Mouse (Mus musculus) cerebellum, postnatal 14 days (tissue): ENCODE data around the gene Syt13.
A peak's percentile ranks its signal among the peaks of the same experiment; 100 is the strongest.

Source experiments
- DNase-seq, 2 experiments: peaks; one replicate each; pipeline ENCODE4 v3.0.0; 2021; ENCODE audit warnings: mixed read lengths in 2 of 2

The Syt13 gene

DNA sequence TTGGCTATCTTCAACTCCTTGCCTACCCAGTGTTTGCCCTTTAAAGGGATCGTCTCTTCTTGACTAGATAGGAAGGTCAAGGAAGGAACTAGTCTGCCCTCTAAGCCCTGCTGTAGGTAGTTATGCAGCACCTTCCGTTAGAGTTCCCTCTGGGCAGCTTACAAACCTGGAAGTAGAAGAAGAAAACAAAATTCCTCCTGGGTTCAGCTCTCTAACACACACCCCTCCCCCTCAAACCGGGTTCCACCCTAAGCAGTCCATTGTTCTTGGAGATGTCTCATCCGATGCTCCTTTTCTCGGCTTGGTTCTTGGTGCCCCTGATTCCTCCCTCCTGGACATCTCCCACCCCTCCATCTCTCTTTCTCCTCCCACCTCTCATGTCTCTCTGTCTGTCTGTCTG lies 14.8 kb downstream of the Syt13 start:
- no peak for DNase-seq

DNA sequence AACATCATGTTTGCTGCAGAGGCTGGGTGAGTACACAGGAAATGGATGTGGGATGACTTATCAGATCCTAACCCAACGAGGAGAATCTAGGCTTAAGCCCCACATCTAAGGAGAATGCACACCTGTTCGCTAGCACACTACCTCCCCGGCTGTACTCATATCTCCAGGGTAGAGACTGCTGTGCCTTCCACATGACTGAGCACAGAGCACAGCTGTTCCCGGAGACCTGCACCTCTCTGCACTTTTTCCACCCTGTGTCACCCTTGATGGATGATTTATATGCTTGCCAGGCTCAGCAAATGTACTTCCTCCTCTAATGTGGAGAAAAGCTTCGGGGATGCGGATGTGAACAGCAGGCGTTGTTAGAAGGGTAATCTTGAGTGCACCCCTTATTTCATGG lies 16.2 kb downstream of the Syt13 start:
- no peak for DNase-seq

DNA sequence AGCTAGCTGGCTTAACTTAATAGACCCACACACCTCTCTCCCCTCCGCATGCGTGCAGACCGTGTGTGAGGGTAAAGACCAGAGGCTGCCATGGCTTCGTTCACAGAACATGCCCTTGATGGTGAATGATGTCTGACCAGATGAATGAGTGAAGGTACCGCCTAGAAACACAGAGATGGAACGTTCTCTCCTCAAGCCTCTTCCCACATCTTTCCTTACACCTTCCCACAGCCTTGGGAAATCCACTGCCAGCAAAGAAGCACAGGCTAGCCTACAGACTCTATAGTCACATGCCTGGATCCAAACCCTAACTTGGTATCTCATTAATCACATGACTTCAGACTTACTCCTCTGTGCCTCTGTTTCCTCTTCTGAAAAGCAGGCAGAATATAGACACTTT lies 18.5 kb downstream of the Syt13 start:
- no peak for DNase-seq

DNA sequence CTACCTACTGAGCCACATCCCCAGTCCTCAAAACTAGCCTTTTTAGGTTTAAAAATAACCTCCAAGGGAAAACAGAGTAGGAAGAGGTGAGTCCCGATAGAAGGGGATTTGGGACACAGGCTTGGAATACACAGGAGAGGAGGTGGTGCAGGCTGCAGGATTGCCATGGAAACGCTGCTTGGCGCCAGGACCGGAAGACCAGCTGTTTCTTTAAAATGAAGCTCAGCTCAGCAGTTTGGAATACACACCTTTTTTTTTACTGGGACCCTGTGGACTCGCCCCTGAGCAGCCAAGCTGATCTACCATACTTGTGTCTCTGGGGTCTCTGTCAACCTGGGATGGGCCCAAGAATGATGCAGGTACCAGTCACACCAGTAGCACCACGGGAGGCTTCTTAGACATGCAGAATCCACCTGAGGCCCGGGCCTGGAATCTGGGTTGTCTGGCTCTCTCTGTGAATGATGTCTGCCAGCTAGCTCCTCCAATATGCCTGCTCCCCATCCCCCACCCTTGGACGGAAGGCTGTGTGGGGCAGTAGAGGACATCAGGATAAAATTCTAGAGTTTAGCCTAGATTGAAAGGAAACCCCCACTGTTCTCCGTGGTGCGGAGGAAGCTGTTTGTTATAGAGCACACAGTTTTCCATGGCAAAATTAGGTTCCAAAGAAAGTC lies 19.5 kb downstream of the Syt13 start:
- peak; percentile 68 to 77 for DNase-seq

DNA sequence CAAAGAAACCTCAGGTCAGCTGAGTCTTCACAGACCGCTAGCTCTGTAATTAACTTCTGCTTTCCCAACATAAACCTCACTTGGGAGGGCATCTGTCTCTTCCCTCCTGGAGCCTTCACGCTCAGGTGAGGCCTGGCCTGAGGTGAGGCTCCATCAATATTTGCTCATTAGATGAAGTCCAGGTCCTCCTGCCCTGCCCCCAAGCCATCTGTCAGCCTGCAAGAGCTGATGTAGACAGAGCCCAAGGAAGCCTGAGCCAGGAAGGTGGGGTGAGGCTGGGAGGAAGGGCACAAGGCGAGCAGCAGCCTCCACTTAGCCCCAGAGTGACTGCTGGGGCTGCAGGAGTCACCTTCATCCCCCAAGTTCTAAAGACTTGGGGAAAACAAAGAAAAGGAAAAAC lies 20.6 kb downstream of the Syt13 start:
- peak; percentile 92 to 94 for DNase-seq

DNA sequence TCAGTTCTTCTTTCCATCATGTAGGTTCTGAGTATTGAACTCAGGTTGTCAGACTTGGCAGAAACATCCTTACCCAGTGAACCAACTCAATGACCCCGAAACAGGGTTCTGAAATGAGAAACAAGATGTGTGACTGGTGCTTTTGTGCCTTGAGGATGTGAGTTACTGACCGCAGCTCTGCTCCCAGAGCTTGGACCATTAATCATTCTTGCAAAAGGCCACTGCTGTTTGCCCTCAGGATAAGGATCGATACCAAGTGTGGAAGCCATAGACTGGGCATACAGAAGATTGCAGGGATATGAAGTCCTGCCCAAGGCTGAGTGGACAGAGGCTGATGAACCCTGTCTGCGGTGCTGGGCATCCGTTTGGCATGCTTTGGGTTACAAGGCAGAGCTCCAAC lies 23.2 kb downstream of the Syt13 start:
- DNase-seq = no peak

DNA sequence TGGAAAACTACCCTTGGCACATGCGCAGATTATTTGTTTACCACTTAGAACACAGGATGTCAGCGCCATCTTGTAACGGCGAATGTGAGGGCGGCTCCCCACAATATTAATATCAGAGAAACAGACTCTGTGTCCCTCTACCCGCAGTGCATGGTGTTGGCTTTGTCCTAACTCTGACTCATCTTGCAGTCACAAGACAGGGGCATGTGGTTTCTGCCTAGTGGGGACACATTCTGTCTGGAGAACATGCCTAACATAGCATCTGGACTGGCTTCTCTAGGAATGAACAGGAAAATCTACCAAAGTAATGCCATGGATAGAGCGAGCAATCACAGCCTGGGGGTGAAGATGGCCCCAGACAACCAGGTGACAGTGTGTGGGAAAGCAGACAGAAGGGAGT lies 23.9 kb downstream of the Syt13 start:
- DNase-seq = no peak

DNA sequence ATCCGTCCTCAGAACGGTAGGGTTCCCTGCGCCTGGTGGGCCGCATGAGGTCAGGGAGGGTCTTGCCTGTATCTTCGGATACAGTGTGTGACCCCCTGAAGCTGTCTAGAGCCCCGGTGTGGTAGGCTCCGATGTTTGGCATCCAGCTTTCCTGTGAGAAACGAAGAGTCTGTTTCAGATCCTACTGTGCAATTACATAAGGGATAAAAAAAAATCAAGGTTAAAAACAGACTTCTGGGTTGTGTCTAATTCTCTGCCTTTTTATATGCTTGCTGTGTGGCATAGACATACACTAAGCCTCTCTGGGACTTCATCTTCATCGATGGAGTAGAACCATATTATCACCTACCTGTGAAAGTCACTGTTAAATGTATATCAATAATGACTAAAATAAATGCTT lies 26.1 kb downstream of the Syt13 start:
- no peak for DNase-seq

DNA sequence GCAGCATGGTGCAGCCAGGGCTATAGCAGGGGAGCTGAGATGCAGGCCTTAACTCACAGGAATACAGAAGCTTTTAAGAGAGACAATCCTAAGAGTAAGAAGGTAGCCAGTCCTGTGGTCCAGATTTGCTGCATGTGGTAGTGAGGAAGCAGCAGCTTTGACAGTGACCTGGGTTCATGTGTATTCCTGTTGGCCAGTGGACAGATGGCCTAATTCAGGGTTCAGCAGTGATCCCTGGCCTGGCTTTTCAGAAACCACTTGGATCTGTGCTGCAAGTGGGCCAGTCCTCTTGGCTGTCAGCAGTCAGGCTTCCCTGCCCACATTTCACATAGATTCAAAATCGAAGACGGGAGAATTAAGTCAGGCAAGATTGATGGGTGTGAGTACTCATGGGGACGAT lies 26.6 kb downstream of the Syt13 start:
- peak in 1 of 2 experiments; percentile 55 for DNase-seq

DNA sequence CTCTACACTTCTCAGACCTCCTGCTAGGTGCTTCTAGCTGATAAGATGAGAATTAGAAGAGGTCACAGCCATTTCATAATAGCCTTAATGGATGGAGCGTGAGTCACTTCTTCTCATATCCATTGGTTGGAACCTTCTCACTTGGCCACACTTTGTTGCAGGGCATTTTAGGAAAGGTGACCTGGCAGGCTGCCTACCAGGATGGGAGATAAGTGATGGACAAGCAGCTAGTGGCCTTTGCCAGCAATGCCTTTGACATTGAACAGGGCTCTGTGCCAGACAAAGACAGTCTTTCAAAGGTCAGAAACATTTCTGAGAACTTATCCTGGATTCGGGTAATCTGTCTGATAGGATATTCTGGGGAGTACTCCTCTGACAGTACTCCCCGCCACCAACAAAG lies 28.5 kb downstream of the Syt13 start:
- DNase-seq = no peak

DNA sequence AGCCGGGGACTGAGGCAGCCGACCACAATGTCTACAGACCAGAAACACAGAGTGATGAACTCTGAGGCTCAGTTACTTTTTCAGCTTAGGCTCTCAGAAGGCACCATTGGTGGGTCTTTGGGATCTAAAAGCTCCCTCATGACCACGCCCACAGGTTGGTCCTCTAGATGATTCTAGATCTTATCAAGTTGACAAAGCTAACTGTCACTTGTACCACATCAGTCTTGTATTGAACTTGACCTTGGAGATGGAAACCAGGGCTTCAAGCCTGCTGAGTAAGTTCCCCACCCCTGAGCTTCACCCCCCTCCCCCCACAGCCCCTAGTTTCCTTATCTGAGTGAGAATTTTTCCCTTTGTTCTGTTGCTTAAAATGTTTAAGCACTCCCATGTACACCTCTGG lies 29.5 kb downstream of the Syt13 start:
- no peak for DNase-seq

DNA sequence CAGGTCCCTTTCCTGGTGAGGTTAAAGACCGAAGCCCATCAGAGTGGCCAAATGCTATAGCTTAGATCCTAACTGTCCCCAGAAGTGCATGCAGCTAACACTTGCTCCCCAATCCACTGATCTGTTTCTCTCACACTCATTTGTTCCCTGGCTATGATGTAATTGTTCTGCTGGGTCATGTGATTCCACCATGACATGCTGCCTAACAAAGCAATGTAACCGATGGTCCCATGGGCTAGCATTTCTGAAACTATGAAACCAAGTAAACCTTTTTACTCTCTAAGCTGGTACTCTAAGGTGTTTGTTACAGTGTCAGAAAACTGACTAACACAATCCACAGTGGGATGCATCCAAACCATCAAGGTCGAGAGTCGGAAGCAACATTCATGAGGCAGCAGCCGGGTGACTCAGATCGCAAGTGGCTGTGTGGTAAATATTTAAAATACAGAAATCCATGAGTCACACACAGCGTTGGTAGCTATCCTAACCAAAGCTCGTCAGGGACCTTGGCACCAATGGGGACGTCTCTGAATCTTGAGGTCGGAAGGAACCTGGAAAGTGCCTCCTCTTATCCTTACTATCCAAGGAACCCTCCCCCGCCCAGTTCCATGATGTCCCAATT lies 30.3 kb downstream of the Syt13 start:
- no peak for DNase-seq

DNA sequence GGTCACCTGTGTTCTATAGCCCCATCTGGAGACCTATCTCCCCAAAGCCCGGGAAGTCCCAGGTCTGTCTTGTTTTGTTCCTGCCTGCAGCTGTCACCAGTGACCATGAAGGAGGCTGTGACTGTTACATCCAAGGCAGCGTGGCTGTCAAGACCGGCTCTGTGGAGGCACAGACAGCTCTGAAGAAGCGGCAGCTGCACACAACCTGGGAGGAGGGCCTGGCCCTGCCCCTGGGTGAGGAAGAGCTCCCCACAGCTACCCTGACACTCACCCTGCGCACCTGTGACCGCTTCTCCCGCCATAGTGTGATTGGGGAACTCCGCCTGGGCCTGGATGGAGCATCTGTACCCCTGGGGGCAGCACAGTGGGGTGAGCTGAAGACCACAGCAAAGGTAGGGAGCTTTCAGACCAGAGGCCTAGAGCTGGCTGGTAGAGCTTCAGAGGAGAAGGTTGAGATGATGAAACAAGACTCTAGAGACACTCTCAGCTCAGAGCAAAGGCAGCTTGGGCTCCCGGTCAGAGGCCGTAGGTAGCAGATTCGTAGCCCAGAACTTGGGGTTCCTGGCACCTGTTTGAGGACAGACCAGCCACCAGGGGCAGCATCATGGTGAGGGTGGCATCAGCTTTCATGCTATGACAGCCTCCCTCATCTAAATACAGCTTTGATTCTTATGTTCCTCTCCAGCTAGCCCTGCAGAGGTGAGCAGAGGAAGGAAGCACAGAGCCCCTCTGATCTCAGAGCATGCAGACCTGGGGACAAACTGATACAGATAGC lies 31.1 kb downstream of the Syt13 start:
- DNase-seq = no peak

DNA sequence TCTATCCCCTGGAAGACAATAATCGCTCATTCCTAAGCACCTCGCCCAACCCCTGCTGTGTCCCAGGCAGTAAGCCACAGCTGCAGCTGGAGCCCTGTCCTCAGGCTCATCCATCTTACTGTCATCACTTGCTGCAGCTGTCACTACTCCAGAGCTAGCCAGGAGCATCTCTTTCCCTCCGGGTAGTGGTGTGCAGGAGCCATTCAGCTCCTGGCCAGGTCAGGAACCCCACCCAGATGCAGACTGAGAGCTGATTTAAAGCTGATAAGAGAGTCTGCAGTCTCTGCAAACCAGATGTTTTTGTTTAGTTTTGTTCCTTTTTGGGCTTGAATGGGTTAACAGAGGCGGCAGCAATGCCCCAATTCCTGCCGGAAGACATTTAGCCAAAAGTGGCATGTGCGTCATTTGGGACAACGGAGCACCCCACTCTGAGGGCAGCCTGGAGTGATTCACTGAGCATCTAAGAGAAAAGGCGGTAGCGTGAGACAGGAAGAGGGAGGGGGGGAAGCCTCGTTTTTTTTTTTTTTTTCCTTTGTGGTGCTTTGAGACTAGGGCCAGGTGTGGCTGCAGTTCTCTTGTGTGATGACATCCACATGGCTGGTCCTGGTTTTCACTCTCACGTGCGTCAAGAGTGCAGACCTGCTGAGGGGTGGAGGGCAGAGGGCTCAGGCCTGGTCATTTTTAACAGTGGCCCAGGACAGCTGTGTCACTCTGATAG lies 33.2 kb downstream of the Syt13 start:
- peak in 1 of 2 experiments; percentile 65 for DNase-seq

DNA sequence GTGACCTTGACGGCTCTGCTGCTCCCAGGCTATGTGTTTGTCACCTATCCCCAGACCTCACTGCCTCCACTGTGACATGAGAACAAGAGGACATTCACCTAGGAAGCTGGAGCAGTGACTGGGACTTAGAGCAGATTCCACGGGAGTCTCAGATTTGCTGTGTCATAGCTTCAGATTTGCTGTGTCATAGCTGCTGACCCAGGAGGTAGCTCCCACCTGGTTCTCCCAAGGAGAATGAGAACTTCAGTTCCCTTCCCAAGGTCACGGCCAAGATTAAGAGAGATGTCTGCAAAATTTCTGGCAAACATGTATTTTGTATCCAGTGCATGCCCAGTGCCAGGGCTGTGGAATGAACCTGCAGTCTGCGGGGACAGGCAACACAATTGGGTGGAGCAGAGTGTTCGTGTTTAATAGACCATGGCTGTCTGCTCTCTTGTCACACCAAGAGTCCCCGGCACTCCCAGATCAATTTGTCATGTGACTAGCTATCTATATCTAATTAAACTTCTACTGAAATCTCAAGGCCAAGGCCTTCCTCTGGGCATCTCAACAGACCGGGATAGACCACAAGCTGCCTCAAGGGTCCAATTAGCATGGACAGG lies 33.9 kb downstream of the Syt13 start:
- no peak for DNase-seq

DNA sequence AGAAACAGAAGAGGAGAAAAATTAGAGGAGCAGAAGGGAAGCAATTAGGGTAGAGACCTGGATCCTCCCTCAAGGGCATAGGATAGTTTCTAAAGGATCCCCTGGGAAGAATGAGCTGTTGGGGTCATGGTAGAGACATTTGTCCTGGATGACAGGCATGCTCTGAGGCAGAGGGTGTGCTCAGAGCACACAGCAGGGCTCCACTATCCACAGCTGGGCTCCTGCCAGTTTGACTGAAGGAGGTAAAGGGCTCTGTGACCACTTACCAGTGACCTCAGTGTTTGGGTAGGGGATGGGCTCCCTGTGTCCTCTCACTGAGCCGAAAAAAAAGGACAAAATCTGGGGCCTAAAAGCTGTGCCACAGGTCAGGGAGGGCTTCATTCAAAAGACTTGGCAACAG lies 34.6 kb downstream of the Syt13 start:
- no peak for DNase-seq

DNA sequence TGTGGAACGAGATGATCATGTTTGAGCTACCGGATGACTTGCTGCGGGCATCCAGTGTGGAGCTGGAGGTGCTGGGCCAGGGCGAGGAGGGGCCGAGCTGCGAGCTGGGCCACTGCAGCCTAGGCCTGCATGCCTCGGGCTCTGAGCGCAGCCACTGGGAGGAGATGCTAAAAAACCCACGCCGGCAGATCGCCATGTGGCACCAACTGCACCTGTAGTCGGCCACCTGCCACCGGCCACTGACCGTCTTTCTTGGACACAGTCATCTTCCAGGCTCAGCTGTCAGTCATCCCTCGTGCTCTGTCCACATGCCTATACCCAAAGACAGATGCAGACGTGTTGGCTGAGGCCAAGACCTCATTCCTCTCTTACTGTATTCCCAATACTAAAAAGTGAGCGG lies 38.6 kb downstream of the Syt13 start:
- peak; percentile 83 to 86 for DNase-seq

DNA sequence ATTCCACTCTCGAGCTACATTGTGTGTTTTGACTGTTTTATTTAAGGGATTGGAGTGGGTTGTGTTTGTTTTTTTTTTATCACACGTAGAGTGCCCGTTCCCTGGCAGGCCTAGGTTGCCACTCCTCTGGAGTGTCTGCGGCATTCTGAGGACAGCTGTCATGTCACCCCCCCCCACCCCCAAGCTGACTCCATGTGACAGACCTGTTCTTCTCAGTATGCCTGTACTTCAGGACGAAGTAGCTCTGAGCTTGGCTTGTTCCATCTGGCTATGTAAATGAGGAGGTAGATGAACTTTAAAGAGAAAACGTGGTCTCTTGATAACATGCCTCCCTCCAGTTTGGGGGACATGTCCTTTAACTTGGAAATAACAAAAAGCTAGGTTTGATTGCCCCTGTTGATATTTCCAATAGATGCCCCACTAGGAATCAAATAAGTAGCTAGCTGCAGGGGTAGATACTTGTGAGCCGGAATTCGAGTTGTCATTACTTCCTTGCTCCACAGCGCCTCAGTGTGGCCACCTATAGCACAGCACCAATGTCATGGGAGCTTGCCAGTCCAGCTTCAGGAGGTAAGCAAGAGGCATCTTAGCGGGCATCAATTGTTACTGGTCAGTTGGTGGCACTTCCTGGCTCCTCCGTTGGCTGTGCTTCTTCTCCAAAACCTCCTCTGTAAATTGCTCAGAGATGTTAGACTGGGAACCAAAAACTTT lies 39.7 kb downstream of the Syt13 start:
- DNase-seq = peak; percentile 93 to 95

DNA sequence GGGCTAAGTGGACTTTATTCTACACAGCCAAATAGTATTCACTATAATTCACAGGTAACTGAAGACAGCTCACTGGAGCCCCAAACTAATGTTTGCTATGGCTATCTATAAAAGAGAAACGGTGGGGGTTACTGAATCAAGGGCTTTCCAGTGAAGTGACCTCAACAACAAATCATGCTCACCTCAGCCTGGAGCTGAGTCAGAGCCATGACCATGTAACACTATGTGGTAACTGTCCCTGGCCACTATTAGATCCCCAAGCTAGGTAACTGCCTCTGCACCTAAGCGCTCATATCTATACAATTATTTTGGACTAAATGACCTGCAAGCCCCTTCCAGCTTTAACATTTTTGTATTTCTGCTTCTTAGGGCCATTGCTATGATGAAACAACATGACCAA lies 42.0 kb downstream of the Syt13 start:
- DNase-seq = no peak

DNA sequence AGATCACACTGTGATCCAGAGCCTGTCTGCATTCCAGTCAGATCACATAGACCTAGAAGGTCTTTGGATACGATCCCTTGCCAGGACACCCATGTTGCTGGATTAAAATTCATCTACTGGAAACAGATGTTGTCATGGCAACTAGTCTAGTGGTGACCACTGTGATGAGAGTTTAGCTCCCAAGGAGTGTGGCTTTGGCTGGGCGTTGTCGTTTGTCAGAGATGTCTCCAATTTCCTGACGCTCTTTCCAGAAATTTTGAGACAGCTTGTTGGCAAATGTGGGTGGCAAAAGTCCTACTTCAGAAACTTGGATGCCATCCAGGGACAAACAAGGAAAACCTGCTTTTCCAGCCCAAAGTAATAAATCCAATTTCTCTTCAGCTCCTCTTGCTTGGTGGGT lies 43.7 kb downstream of the Syt13 start:
- DNase-seq = peak in 1 of 2 experiments; percentile 25

DNA sequence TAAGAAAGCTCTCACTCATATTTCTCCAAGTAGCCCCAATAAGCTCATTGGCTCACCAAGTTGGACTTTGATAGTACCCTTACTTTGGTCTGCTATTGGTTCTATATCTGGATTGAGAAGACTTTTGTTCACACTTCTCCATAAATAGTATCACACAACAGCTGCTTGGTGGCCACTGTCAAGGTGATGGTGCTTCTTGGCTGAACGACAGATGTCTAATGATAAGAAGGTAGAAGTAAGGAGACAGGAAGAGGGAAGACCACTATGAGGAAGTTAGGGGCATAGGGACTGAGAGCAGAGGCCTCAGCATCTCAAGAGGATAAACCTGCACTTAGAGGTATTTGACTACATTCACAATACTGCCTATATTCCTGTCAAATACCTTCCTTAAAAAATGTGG lies 49.4 kb downstream of the Syt13 start:
- no peak for DNase-seq

DNA sequence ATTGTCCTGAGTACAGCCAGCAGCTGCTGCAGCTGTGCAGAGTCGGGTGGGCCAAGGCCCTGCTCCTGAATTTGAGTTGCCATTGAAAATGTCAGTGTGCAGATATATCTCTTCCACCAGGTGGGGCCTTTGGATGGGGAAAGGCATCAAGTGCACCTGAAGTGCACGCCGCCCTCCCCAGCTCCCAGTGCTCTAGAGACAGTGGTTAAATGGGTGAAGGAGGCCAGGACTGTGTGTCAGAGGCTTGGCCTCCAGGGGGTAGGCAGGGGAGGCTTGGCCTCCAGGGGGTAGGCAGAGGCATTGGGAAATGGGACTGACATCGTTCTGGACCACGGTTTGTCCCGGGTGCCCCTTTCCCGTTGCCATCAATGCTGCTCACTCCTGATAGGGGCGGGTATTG lies 51.4 kb downstream of the Syt13 start:
- peak in 1 of 2 experiments; percentile 23 for DNase-seq
